ENCODE assay signal across 10 mouse cellular contexts in genomic region chr6:125352811-125353210, GRCm38 (mm10). TPM values are rescaled to one million over a fixed set of nuclear protein-coding genes. Genes with fewer than 3 reads are reported as not detected.
DNase-seq lines count a peak whose midpoint lies in the region; ATAC-seq and TF ChIP-seq lines count a peak whose summit lies in the region.
"Had no signal": no experiment of that assay in that cellular context is flagged by ENCODE, and none has a peak within 500 bp of the region (broad histone marks: within the 10 kb centered on the region; RNA-seq: fewer than 3 reads in every experiment).

No protein-coding gene starts in this region.

- H3K4me3 ChIP-seq in gastrocnemius, adult 2 months, result peak overlapping the region; percentile 94
- H3K4me3 ChIP-seq in limb, embryonic 12.5 days (replicated peaks), result no peak overlapping the region
- no peak overlapping the region for H3K4me3 ChIP-seq in limb, embryonic 10.5 days
- H3K4me3 ChIP-seq in intestine, embryonic 15.5 days (replicated peaks), result no peak overlapping the region
- H3K4me3 ChIP-seq in thymus, adult 2 months (ENCODE audit: control insufficient read depth, insufficient read depth, low read length), result peak overlapping the region; percentile 39
- H3K4me3 ChIP-seq in hindbrain, embryonic 11.5 days (ENCODE audit: low read depth, low read length), result no peak overlapping the region
- H3K4me3 ChIP-seq: forebrain, embryonic 15.5 days had no signal

- H3K4me1 ChIP-seq in limb, embryonic 12.5 days (replicated peaks), result peaks cover 80% of the 10 kb centered on the region
- H3K4me1 ChIP-seq in limb, embryonic 10.5 days, result peaks cover 85% of the 10 kb centered on the region
- H3K4me1 ChIP-seq in intestine, embryonic 15.5 days (replicated peaks), result peaks cover 68% of the 10 kb centered on the region
- peaks cover 72% of the 10 kb centered on the region for H3K4me1 ChIP-seq in thymus, adult 2 months (replicated peaks; ENCODE audit: control insufficient read depth, insufficient read depth, low read length)
- peaks cover 8% of the 10 kb centered on the region; the same call in 1 of the 2 replicates for H3K4me1 ChIP-seq in hindbrain, embryonic 11.5 days (replicated peaks; ENCODE audit: control insufficient read depth, insufficient read depth, low read length)

- intact Hi-C loops in gastrocnemius, adult 2 months (cut with DNase I), result no loop called here

- no peak for TF ChIP-seq POLR2A in thymus, adult 2 months (IDR thresholded peaks at IDR 0.05; ENCODE audit: control insufficient read depth, extremely low read depth, insufficient read depth, low read length, poor library complexity)

- H3K27ac ChIP-seq in gastrocnemius, adult 2 months, result peak overlapping the region; percentile 94
- H3K27ac ChIP-seq in limb, embryonic 12.5 days, result 0 out of 2 replicates have a peak overlapping the region, but pooled peaks have one; percentile 5
- no peak overlapping the region for H3K27ac ChIP-seq in limb, embryonic 10.5 days
- no peak overlapping the region for H3K27ac ChIP-seq in intestine, embryonic 15.5 days
- peak overlapping the region; percentile 89 for H3K27ac ChIP-seq in thymus, adult 2 months (ENCODE audit: control insufficient read depth, insufficient read depth, low read length)
- H3K27ac ChIP-seq in hindbrain, embryonic 11.5 days (ENCODE audit: low read depth, low read length), result no peak overlapping the region
- H3K27ac ChIP-seq: forebrain, embryonic 15.5 days had no signal

- no peak for TF ChIP-seq CTCF in gastrocnemius, adult 2 months (IDR thresholded peaks at IDR 0.05)
- TF ChIP-seq CTCF in thymus, adult 2 months (IDR thresholded peaks at IDR 0.05; ENCODE audit: borderline replicate concordance, control insufficient read depth, extremely low read depth, insufficient read depth, low read length, poor library complexity), result no peak

- H3K36me3 ChIP-seq in limb, embryonic 12.5 days, result peaks cover 8% of the 10 kb centered on the region
- peaks cover 13% of the 10 kb centered on the region for H3K36me3 ChIP-seq in limb, embryonic 10.5 days
- H3K36me3 ChIP-seq in intestine, embryonic 15.5 days, result peaks cover 4% of the 10 kb centered on the region
- H3K36me3 ChIP-seq in thymus, adult 2 months (ENCODE audit: control insufficient read depth, insufficient read depth, low read length), result peaks cover 8% of the 10 kb centered on the region
- no peaks in the 10 kb centered on the region for H3K36me3 ChIP-seq in hindbrain, embryonic 11.5 days (ENCODE audit: control insufficient read depth, insufficient read depth, low read length)
- H3K36me3 ChIP-seq: forebrain, embryonic 15.5 days had no signal

- no peak for ATAC-seq in limb, embryonic 12.5 days (ENCODE audit: insufficient number of reproducible peaks, insufficient read depth, low FRiP score, low TSS enrichment, low read depth)
- no peak for ATAC-seq in intestine, embryonic 15.5 days
- ATAC-seq in hindbrain, embryonic 11.5 days (ENCODE audit: low FRiP score), result no peak
- ATAC-seq: forebrain, embryonic 15.5 days had no signal

- peak overlapping the region; percentile 3; the same call in 1 of the 2 replicates for H3K4me2 ChIP-seq in limb, embryonic 12.5 days
- no peak overlapping the region for H3K4me2 ChIP-seq in intestine, embryonic 15.5 days (replicated peaks)
- H3K4me2 ChIP-seq in hindbrain, embryonic 11.5 days (replicated peaks; ENCODE audit: low read depth, low read length), result no peak overlapping the region
- H3K4me2 ChIP-seq: forebrain, embryonic 15.5 days had no signal

- no peaks in the 10 kb centered on the region for H3K27me3 ChIP-seq in limb, embryonic 12.5 days
- no peaks in the 10 kb centered on the region for H3K27me3 ChIP-seq in limb, embryonic 10.5 days (ENCODE audit: low read depth, poor library complexity, severe bottlenecking)
- no peaks in the 10 kb centered on the region for H3K27me3 ChIP-seq in intestine, embryonic 15.5 days (replicated peaks)
- H3K27me3 ChIP-seq in thymus, adult 2 months (ENCODE audit: control insufficient read depth, insufficient read depth, low read length), result no peaks in the 10 kb centered on the region
- no peaks in the 10 kb centered on the region for H3K27me3 ChIP-seq in hindbrain, embryonic 11.5 days (ENCODE audit: control insufficient read depth, insufficient read depth, low read length)
- H3K27me3 ChIP-seq: forebrain, embryonic 15.5 days; limb, embryonic 15.5 days had no signal

- H3K9ac ChIP-seq in limb, embryonic 12.5 days (replicated peaks), result no peak overlapping the region
- H3K9ac ChIP-seq in intestine, embryonic 15.5 days, result peak overlapping the region; percentile 15; the same call in 1 of the 2 replicates
- H3K9ac ChIP-seq in hindbrain, embryonic 11.5 days (ENCODE audit: low read depth, low read length), result no peak overlapping the region
- H3K9ac ChIP-seq: forebrain, embryonic 15.5 days; limb, embryonic 15.5 days had no signal

- WGBS in limb, embryonic 12.5 days, result 40% methylated on average over 4 of the region's 4 CpGs
- WGBS in limb, embryonic 10.5 days, result 50% methylated on average over 4 of the region's 4 CpGs
- WGBS in intestine, embryonic 15.5 days, result 53% methylated on average over 4 of the region's 4 CpGs
- WGBS in thymus, adult 2 months, result 14% methylated on average over 4 of the region's 4 CpGs
- 46% methylated on average over 4 of the region's 4 CpGs for WGBS in hindbrain, embryonic 11.5 days

- DNase-seq in gastrocnemius, adult 2 months, result no peak
- DNase-seq in gastrocnemius, adult 8-10 months (ENCODE audit: low spot score in 2 of 2), result no peak
- DNase-seq in limb, embryonic 10.5 days (ENCODE audit: low spot score), result no peak
- no peak for DNase-seq in thymus, adult 2 months
- no peak for DNase-seq in right cerebral cortex, postnatal 25 days
- no peak for DNase-seq in hindbrain, embryonic 11.5 days (ENCODE audit: low spot score)

- H3K9me3 ChIP-seq in limb, embryonic 12.5 days, result no peaks in the 10 kb centered on the region
- H3K9me3 ChIP-seq in limb, embryonic 10.5 days (replicated peaks), result no peaks in the 10 kb centered on the region
- H3K9me3 ChIP-seq in intestine, embryonic 15.5 days, result no peaks in the 10 kb centered on the region
- no peaks in the 10 kb centered on the region for H3K9me3 ChIP-seq in hindbrain, embryonic 11.5 days (ENCODE audit: control insufficient read depth, low read length)
- H3K9me3 ChIP-seq: forebrain, embryonic 15.5 days; limb, embryonic 15.5 days had no signal

RNA-seq across cellular contexts. Expression of gene Tnfrsf1a, which starts 3.6 kb away (rescaled TPM):
- total RNA-seq in gastrocnemius, adult 2 months (2021), result 10 to 100 TPM; 25.8 to 26.2 TPM
- total RNA-seq in gastrocnemius, adult 8-10 months (2022), result 10 to 100 TPM; 13.1 to 22.3 (median 16.3) TPM
- polyA plus RNA-seq in limb, embryonic 12.5 days (2016; fragmentation: Nextera tagmentation; extraction: Ambion mirVana), result 50.2 and 50.3 TPM in 2 replicates
- 41.8 and 43.6 TPM in 2 replicates for polyA plus RNA-seq in limb, embryonic 10.5 days (2016; fragmentation: Nextera tagmentation; extraction: Ambion mirVana)
- polyA plus RNA-seq in intestine, embryonic 15.5 days (2015; fragmentation: Nextera tagmentation; extraction: Ambion mirVana), result 69.1 and 71.4 TPM in 2 replicates
- polyA plus RNA-seq in thymus, adult 2 months (2012; rRNA removed), result 140 and 149 TPM in 2 replicates
- 25.2 and 25.9 TPM in 2 replicates for polyA plus RNA-seq in hindbrain, embryonic 11.5 days (2014; fragmentation: Nextera tagmentation; extraction: Ambion mirVana)

RNA-seq across cellular contexts. Expression of gene Plekhg6, which starts 27.8 kb away (rescaled TPM):
- total RNA-seq in gastrocnemius, adult 2 months (2021), result not detected
- total RNA-seq in gastrocnemius, adult 8-10 months (2022), result not detected
- 0.41 and 0.46 TPM in 2 replicates for polyA plus RNA-seq in limb, embryonic 12.5 days (2016; fragmentation: Nextera tagmentation; extraction: Ambion mirVana)
- 0.26 and 0.33 TPM in 2 replicates for polyA plus RNA-seq in limb, embryonic 10.5 days (2016; fragmentation: Nextera tagmentation; extraction: Ambion mirVana)
- 7.3 and 8.9 TPM in 2 replicates for polyA plus RNA-seq in intestine, embryonic 15.5 days (2015; fragmentation: Nextera tagmentation; extraction: Ambion mirVana)
- polyA plus RNA-seq in thymus, adult 2 months (2012; rRNA removed), result 2.4 and 2.5 TPM in 2 replicates
- polyA plus RNA-seq in hindbrain, embryonic 11.5 days (2014; fragmentation: Nextera tagmentation; extraction: Ambion mirVana), result 0.06 and 0.19 TPM in 2 replicates

RNA-seq across cellular contexts. Expression of gene Scnn1a, which starts 32.4 kb away (rescaled TPM):
- total RNA-seq in gastrocnemius, adult 2 months (2021), result under 1 TPM; 0.10 to 0.14 TPM
- under 1 TPM; 0.17 to 0.19 (median 0.17) TPM for total RNA-seq in gastrocnemius, adult 8-10 months (2022)
- 1.0 and 1.3 TPM in 2 replicates for polyA plus RNA-seq in limb, embryonic 12.5 days (2016; fragmentation: Nextera tagmentation; extraction: Ambion mirVana)
- polyA plus RNA-seq in limb, embryonic 10.5 days (2016; fragmentation: Nextera tagmentation; extraction: Ambion mirVana), result 1.0 and 1.6 TPM in 2 replicates
- polyA plus RNA-seq in intestine, embryonic 15.5 days (2015; fragmentation: Nextera tagmentation; extraction: Ambion mirVana), result 2.6 and 3.3 TPM in 2 replicates
- 32.8 and 35.8 TPM in 2 replicates for polyA plus RNA-seq in thymus, adult 2 months (2012; rRNA removed)
- 0.45 and 0.96 TPM in 2 replicates for polyA plus RNA-seq in hindbrain, embryonic 11.5 days (2014; fragmentation: Nextera tagmentation; extraction: Ambion mirVana)

RNA-seq across cellular contexts. Expression of gene Ltbr, which starts 39.1 kb away (rescaled TPM):
- 10 to 100 TPM; 20.3 to 21.2 TPM for total RNA-seq in gastrocnemius, adult 2 months (2021)
- total RNA-seq in gastrocnemius, adult 8-10 months (2022), result 10 to 100 TPM; 14.7 to 19.7 (median 19.3) TPM
- polyA plus RNA-seq in limb, embryonic 12.5 days (2016; fragmentation: Nextera tagmentation; extraction: Ambion mirVana), result 37.3 and 38.6 TPM in 2 replicates
- polyA plus RNA-seq in limb, embryonic 10.5 days (2016; fragmentation: Nextera tagmentation; extraction: Ambion mirVana), result 34.3 and 41.5 TPM in 2 replicates
- polyA plus RNA-seq in intestine, embryonic 15.5 days (2015; fragmentation: Nextera tagmentation; extraction: Ambion mirVana), result 78.6 and 83.8 TPM in 2 replicates
- 29.3 and 30.6 TPM in 2 replicates for polyA plus RNA-seq in thymus, adult 2 months (2012; rRNA removed)
- 17.9 and 19.0 TPM in 2 replicates for polyA plus RNA-seq in hindbrain, embryonic 11.5 days (2014; fragmentation: Nextera tagmentation; extraction: Ambion mirVana)

Comparison
In these comparisons a context has a peak if more than half of its experiments do, and no peak if none do; other contexts are left out.
1. H3K27ac ChIP-seq: peak in gastrocnemius, adult 2 months (single experiment), limb, embryonic 12.5 days (single experiment) and thymus, adult 2 months (single experiment); none in limb, embryonic 10.5 days (single experiment), intestine, embryonic 15.5 days (single experiment) and hindbrain, embryonic 11.5 days (single experiment).
2. H3K4me3 ChIP-seq: peak in gastrocnemius, adult 2 months (single experiment) and thymus, adult 2 months (single experiment); none in limb, embryonic 12.5 days (single experiment), limb, embryonic 10.5 days (single experiment), intestine, embryonic 15.5 days (single experiment) and hindbrain, embryonic 11.5 days (single experiment).